ENCODE assay signal across 20 mouse cellular contexts in the genomic region with DNA sequence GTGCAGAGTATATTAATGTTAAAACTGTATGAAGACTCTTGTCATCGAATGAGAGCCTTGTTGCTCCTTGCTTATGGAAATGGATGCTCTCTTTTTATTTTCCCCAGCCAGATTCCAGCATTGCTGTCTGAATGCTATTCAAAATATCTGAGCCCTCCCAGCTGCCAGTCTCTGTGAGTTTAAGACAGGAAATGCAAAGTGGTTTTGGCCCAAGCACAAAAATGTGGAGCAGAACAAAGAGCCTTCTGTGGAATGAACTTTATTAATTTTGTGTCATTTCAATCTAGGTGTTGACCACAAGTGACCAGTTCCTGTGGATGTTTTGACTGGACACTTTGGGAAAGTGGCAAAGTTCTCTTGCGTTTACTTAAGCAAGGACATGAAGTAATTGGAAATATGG. TPM values are rescaled to one million over a fixed set of nuclear protein-coding genes. Genes with fewer than 3 reads are reported as not detected.
DNase-seq lines count a peak whose midpoint lies in the region; ATAC-seq and TF ChIP-seq lines count a peak whose summit lies in the region.
"Had no signal": no experiment of that assay in that cellular context is flagged by ENCODE, and none has a peak within 500 bp of the region (broad histone marks: within the 10 kb centered on the region; RNA-seq: fewer than 3 reads in every experiment).

No protein-coding gene starts in this region.

- intact Hi-C loops in gastrocnemius, postnatal 14 days (cut with DNase I; ENCODE audit: low total_unique reads), result no loop called here

- peaks cover 3% of the 10 kb centered on the region; the same call in 1 of the 2 replicates for H3K9me3 ChIP-seq in heart, embryonic 13.5 days
- H3K9me3 ChIP-seq in heart, embryonic 12.5 days (replicated peaks), result no peaks in the 10 kb centered on the region
- H3K9me3 ChIP-seq in lung, embryonic 14.5 days (ENCODE audit: low read depth, low read length), result no peaks in the 10 kb centered on the region
- H3K9me3 ChIP-seq in lung, embryonic 16.5 days (ENCODE audit: control insufficient read depth, low read length), result no peaks in the 10 kb centered on the region
- H3K9me3 ChIP-seq: embryonic facial prominence, embryonic 15.5 days; forebrain, embryonic 13.5 days; limb, embryonic 12.5 days; liver, embryonic 15.5 days; midbrain, embryonic 15.5 days had no signal

- H3K27me3 ChIP-seq in heart, embryonic 13.5 days (replicated peaks), result no peaks in the 10 kb centered on the region
- no peaks in the 10 kb centered on the region for H3K27me3 ChIP-seq in heart, embryonic 12.5 days (replicated peaks)
- H3K27me3 ChIP-seq in lung, embryonic 14.5 days (ENCODE audit: insufficient read depth, low read length), result no peaks in the 10 kb centered on the region
- H3K27me3 ChIP-seq in lung, embryonic 16.5 days (ENCODE audit: control insufficient read depth, insufficient read depth, low read depth, low read length), result no peaks in the 10 kb centered on the region
- H3K27me3 ChIP-seq: embryonic facial prominence, embryonic 15.5 days; forebrain, embryonic 13.5 days; limb, embryonic 12.5 days; liver, embryonic 15.5 days; midbrain, embryonic 15.5 days had no signal

- no peaks in the 10 kb centered on the region for H3K36me3 ChIP-seq in heart, embryonic 13.5 days
- H3K36me3 ChIP-seq in heart, embryonic 12.5 days, result no peaks in the 10 kb centered on the region
- no peaks in the 10 kb centered on the region for H3K36me3 ChIP-seq in lung, embryonic 14.5 days (ENCODE audit: insufficient read depth)
- no peaks in the 10 kb centered on the region for H3K36me3 ChIP-seq in lung, embryonic 16.5 days (ENCODE audit: control insufficient read depth, insufficient read depth, low read length)
- H3K36me3 ChIP-seq: embryonic facial prominence, embryonic 15.5 days; limb, embryonic 12.5 days; liver, embryonic 15.5 days; midbrain, embryonic 15.5 days had no signal

- H3K4me1 ChIP-seq in heart, embryonic 13.5 days, result peaks cover 22% of the 10 kb centered on the region
- H3K4me1 ChIP-seq in heart, embryonic 12.5 days (replicated peaks), result 0 out of 2 replicates have a peak, but pooled peaks cover 8% of the 10 kb centered on the region
- peaks cover 5% of the 10 kb centered on the region; the same call in 1 of the 2 replicates for H3K4me1 ChIP-seq in lung, embryonic 14.5 days (ENCODE audit: insufficient read depth)
- no peaks in the 10 kb centered on the region for H3K4me1 ChIP-seq in lung, adult 2 months (ENCODE audit: control insufficient read depth, insufficient read depth, low read length)
- peaks cover 9% of the 10 kb centered on the region for H3K4me1 ChIP-seq in lung, embryonic 16.5 days (replicated peaks; ENCODE audit: control insufficient read depth, insufficient read depth, low read length)
- H3K4me1 ChIP-seq: forebrain, embryonic 13.5 days; liver, embryonic 15.5 days; midbrain, embryonic 15.5 days had no signal

- no peak overlapping the region for H3K9ac ChIP-seq in heart, embryonic 13.5 days
- no peak overlapping the region for H3K9ac ChIP-seq in heart, embryonic 12.5 days
- no peak overlapping the region for H3K9ac ChIP-seq in lung, embryonic 14.5 days
- H3K9ac ChIP-seq in lung, embryonic 16.5 days (ENCODE audit: low read length), result no peak overlapping the region
- H3K9ac ChIP-seq: embryonic facial prominence, embryonic 15.5 days; forebrain, embryonic 13.5 days; limb, embryonic 12.5 days; liver, embryonic 15.5 days; midbrain, embryonic 15.5 days had no signal

- peak overlapping the region; percentile 1; the same call in 1 of the 2 replicates for H3K27ac ChIP-seq in heart, embryonic 13.5 days (replicated peaks)
- H3K27ac ChIP-seq in heart, embryonic 12.5 days (ENCODE audit: poor library complexity, severe bottlenecking), result no peak overlapping the region
- H3K27ac ChIP-seq in lung, embryonic 14.5 days (ENCODE audit: low read depth), result no peak overlapping the region
- no peak overlapping the region for H3K27ac ChIP-seq in lung, embryonic 16.5 days (ENCODE audit: low read length)
- H3K27ac ChIP-seq: embryonic facial prominence, embryonic 15.5 days; forebrain, embryonic 13.5 days; limb, embryonic 12.5 days; liver, embryonic 15.5 days; midbrain, embryonic 15.5 days had no signal

- 58% methylated on average over 2 of the region's 2 CpGs for WGBS in heart, embryonic 13.5 days
- WGBS in heart, embryonic 12.5 days, result 70% methylated on average over 2 of the region's 2 CpGs
- 61% methylated on average over 2 of the region's 2 CpGs for WGBS in lung, embryonic 14.5 days
- 36% methylated on average over 2 of the region's 2 CpGs for WGBS in lung, adult 2 months
- WGBS in lung, embryonic 16.5 days, result 44% methylated on average over 2 of the region's 2 CpGs

- no peak for ATAC-seq in heart, embryonic 13.5 days (ENCODE audit: extremely low read depth, insufficient number of reproducible peaks, low FRiP score, low TSS enrichment)
- ATAC-seq in heart, embryonic 12.5 days (ENCODE audit: insufficient number of reproducible peaks, low FRiP score), result no peak
- peak; percentile 41 for ATAC-seq in lung, embryonic 14.5 days (ENCODE audit: insufficient read depth)
- peak; percentile 59; the same call in 1 of the 2 replicates for ATAC-seq in lung, embryonic 16.5 days (ENCODE audit: low read depth)
- ATAC-seq in cerebellum, adult (ENCODE audit: insufficient number of reproducible peaks, low FRiP score, low TSS enrichment), result no peak
- ATAC-seq: forebrain, embryonic 13.5 days; hindbrain, embryonic 16.5 days; intestine, postnatal 0 days; midbrain, embryonic 15.5 days had no signal

- no peak for TF ChIP-seq CTCF in lung, embryonic 14.5 days (IDR thresholded peaks at IDR 0.05; ENCODE audit: low read depth)
- TF ChIP-seq CTCF in lung, adult 2 months (IDR thresholded peaks at IDR 0.05; ENCODE audit: insufficient read depth, low read length), result no peak

- peak; percentile 85 for DNase-seq in lung, embryonic 14.5 days
- no peak for DNase-seq in lung, adult 2 months
- DNase-seq in cerebellum, adult 9-11 months, result no peak
- DNase-seq in gastrocnemius, postnatal 14 days, result no peak
- DNase-seq: adrenal gland, postnatal 36 days; cerebellum, adult 9-10 months; gastrocnemius, postnatal 36 days; thymus, adult 18-20 months had no signal

- no peak for TF ChIP-seq POLR2A in lung, adult 2 months (IDR thresholded peaks at IDR 0.05; ENCODE audit: borderline replicate concordance, extremely low read depth, low read depth, low read length)

- no peak overlapping the region for H3K4me3 ChIP-seq in heart, embryonic 13.5 days
- H3K4me3 ChIP-seq in heart, embryonic 12.5 days, result no peak overlapping the region
- no peak overlapping the region for H3K4me3 ChIP-seq in lung, embryonic 14.5 days (ENCODE audit: low read depth, low read length)
- H3K4me3 ChIP-seq in lung, adult 2 months (replicated peaks; ENCODE audit: extremely low read depth, low read depth, low read length), result no peak overlapping the region
- no peak overlapping the region for H3K4me3 ChIP-seq in lung, embryonic 16.5 days (ENCODE audit: low read length)
- H3K4me3 ChIP-seq: embryonic facial prominence, embryonic 15.5 days; forebrain, embryonic 13.5 days; limb, embryonic 12.5 days; liver, embryonic 15.5 days; midbrain, embryonic 15.5 days had no signal

- H3K4me2 ChIP-seq in heart, embryonic 13.5 days, result no peak overlapping the region
- H3K4me2 ChIP-seq in heart, embryonic 12.5 days, result no peak overlapping the region
- no peak overlapping the region for H3K4me2 ChIP-seq in lung, embryonic 14.5 days
- no peak overlapping the region for H3K4me2 ChIP-seq in lung, embryonic 16.5 days (ENCODE audit: low read depth, low read length)
- H3K4me2 ChIP-seq: embryonic facial prominence, embryonic 15.5 days; forebrain, embryonic 13.5 days; limb, embryonic 12.5 days; liver, embryonic 15.5 days; midbrain, embryonic 15.5 days had no signal

RNA-seq across cellular contexts. Expression of gene 1500015O10Rik, which starts 15.6 kb away (rescaled TPM):
- polyA plus RNA-seq in heart, embryonic 13.5 days (2015; fragmentation: Nextera tagmentation; extraction: Ambion mirVana), result 9.9 and 10.3 TPM in 2 replicates
- polyA plus RNA-seq in heart, embryonic 12.5 days (2016; fragmentation: Nextera tagmentation; extraction: Ambion mirVana), result 3.2 and 3.6 TPM in 2 replicates
- 15.7 and 17.4 TPM in 2 replicates for polyA plus RNA-seq in lung, embryonic 14.5 days (2014; fragmentation: Nextera tagmentation; extraction: Ambion mirVana)
- polyA plus RNA-seq in lung, adult 2 months (2012; rRNA removed), result 0.84 and 1.3 TPM in 2 replicates
- 26.5 and 26.6 TPM in 2 replicates for polyA plus RNA-seq in lung, embryonic 16.5 days (2015; fragmentation: Nextera tagmentation; extraction: Ambion mirVana)
- total RNA-seq in gastrocnemius, postnatal 14 days (2021), result 10 to 100 TPM; 26.6 to 28.5 TPM
- total RNA-seq: megakaryocyte progenitor cell, adult 5-6 weeks had no signal

Comparison
In these comparisons a context has a peak if more than half of its experiments do, and no peak if none do; other contexts are left out.
1. ATAC-seq: peak in lung, embryonic 14.5 days (single experiment) and lung, embryonic 16.5 days (single experiment); none in heart, embryonic 13.5 days (single experiment), heart, embryonic 12.5 days (single experiment) and cerebellum, adult (single experiment).